Mouse (Mus musculus) stomach, postnatal 0 days (tissue): ENCODE data around the gene Ldlrad1.

Experiments
- CTCF ChIP-seq: IDR thresholded peaks from 2 replicates; pipeline ENCODE4 v1.5.1; 2016; ENCODE audit warnings: antibody characterized with exemption, low read depth, mild to moderate bottlenecking, moderate library complexity
- EP300 ChIP-seq: optimal IDR thresholded peaks from 2 replicates; pipeline ENCODE3; 2016; ENCODE audit warnings: antibody characterized with exemption

DNA sequence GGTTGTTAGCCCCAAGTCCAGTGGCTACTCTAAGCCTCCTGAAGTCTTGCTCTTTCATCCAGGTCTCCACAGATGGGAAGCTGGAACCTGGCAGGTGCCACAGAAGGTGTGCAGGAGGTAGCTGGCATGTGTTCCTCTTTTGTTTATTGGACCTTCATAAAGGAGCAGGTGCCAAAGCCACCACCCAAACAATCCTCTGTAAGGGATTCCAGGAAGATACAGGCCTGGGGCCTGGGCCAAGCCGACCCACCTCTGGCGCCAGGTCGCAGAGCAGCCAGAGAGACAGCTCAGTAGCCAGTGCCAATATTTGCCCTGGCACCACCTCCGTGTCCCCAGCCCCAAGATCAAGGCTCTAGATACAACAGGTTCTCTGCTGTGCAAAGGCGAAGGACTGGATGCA, 12.5 kb downstream of the Ldlrad1 start:
- TF ChIP-seq EP300 (no peak), CTCF (no peak)
